Mouse (Mus musculus): ENCODE measurements around the gene Fcgrt.

Gene Fcgrt

DNA sequence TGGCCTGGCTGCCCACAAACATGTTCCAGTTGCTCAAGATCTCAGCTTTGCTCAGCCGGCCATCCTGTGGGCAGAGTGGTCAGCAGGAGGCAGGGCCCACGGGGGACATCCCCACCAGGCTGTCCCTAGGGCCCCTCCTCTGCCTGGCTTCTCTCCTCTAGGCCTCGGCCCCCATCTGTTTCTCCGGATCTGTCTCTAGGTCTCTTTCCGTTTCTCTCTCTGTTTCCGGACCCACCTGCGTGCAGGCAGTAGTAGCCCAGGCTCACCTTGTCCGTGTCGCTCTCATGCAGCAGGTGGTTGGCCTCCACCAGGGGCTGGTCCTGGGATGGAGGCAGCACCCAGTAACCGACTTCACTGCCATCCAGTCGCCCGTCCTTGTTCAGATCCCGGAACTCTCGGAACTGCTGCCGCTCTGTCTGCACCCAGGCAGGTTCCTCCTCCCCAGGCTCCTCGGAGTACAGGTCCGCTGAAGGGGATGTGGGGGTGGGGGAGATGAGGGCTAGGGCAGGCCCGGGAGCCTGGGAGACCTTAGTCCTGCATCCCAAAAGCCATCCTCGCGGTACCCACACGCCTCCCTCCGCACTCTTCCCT, 20.3 kb downstream of the Fcgrt start:
- DNase-seq (ENCODE audit: low spot score in 2 of 2), result no peak

DNA sequence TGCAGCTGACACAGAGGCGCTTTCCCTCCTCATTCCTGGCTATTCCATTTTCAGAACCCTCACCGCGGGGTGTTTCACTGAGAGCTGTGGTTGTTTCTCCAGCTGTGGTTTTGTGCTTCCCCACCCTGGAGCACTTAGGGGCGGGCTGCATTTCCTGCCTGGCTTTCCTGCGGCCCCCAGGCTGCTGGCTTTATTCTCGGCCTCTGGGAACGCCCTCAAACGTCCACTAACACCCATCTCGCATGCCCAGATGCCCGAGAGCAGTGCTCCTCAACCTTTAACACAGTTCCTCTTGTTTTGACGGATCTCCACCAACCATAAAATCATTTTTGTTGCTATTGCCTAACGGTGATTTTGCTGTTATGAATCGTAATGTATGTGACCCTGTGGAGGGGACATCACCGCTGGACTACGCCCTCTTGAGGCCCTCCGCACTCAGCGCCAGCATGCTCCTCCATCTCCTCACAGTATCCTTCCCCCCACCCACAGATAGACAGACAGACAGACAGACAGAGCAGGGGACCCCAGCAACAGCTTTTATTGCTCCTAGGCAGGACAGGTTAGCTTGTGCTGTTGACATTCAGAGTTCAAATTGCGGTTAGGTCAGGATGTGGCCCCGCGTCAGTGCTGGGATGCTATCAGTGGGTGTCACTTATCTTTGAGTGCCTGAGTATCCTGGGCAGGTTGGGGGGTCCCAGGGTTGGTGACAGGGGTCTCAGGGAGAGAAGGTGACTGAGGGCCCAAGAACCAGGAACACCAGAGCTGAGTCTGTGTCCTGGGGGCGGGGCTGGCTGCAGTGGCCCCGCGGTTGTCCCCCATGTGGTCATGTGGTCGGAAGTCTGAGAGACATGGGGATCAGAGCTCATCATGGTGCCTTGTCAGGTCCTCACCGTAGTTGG, 21.0 kb downstream of the Fcgrt start:
- no peak for DNase-seq (ENCODE audit: low spot score in 2 of 2)

DNA sequence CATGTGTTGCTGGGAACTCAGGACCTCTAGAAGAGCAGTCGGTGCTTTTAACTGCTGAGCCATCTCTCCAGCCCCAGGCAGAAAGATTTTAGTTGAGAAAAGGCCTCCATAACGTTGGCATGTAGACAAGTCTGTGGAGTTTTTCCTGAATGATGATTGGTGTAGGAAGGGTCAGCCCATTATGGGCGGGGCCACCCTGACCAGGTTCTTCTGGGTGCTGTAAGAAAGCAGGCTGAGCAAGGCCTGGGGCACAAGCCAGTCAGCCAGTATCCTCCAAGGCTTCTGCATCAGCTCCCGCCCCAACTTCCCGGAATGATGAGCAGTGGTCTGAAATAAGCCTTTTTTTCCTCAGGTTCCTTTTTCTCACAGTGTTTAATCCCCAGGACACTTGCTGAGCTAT, 22.6 kb downstream of the Fcgrt start:
- no peak for DNase-seq (ENCODE audit: low spot score in 2 of 2)

DNA sequence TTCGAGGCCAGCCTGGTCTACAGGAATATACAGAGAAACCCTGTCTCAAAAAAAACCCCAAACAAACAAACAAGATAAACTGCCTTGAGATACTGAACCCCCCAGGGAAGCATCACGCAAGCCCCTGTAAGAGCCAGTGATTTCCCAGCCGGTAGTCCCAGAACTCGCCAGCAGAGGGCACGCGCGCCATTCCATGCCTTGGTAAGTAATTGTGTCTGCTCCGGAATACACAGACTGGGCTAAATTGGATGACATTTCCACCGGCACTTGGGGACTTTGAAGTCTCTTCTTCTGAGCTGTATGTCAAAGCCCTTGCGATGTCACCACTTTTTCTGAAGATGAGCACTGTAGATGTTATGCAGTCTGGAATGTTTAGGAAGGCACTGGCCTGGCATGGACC, 23.8 kb downstream of the Fcgrt start:
- DNase-seq (ENCODE audit: low spot score in 2 of 2), result peak; percentile 70 to 81

DNA sequence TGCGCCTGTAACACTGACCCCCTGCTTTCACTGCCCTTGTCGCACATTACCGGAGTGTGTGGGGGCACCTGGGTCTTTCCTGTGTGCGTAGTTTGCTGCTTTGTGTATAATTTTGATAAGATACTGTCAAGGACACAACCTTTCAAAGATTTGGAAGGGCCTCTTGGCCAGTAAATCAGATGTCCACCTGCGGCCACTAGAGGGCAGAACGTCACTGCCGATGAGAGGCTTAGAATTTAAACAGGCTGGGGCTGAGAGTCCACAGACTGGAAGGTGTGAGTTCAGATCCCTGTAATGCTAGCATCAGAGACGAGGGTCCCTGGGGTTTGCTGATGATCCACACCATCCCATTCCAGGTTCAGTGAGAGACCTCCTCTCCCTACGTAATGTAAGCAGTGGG, 25.1 kb downstream of the Fcgrt start:
- no peak for DNase-seq (ENCODE audit: low spot score in 2 of 2)

DNA sequence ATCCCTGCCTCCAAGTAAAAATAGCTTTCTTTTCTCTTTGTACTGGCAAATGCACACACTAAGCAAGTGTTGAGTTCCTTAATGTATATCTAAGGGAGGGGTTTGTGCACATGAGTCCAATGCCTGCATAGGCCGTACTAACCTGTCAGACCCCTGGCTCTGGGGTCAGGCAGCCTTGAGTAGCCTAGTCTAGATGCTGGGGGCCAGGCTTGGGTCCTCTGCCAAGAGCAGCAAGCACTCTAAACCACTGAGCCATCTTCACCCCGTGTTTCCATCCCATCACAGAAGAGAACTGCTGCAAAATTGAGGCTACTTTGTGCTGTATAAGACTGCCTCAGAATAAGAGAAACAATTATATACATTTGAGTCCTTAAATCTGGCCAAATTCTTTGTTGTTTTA, 25.8 kb downstream of the Fcgrt start:
- no peak for DNase-seq (ENCODE audit: low spot score in 2 of 2)

DNA sequence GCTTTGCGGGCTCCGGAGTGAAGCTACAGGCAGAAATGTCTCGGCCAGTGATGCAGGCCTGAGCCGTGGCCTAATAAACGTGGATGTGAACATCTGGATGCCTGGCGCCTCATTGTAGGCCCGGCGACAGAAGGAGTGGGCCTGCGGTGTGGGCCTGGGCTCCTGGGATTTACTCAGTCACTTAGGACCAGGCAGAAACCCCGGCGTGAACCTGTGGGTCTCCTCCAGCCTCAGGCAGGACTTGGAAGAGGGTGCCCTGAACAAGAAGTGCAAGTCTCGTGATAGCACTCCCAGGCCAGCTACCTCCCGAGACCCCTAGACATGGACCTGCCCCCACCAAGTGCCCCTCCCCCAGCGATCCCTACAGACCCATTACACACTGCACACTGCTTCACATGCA, 26.3 kb downstream of the Fcgrt start:
- no peak for DNase-seq (ENCODE audit: low spot score in 2 of 2)

DNA sequence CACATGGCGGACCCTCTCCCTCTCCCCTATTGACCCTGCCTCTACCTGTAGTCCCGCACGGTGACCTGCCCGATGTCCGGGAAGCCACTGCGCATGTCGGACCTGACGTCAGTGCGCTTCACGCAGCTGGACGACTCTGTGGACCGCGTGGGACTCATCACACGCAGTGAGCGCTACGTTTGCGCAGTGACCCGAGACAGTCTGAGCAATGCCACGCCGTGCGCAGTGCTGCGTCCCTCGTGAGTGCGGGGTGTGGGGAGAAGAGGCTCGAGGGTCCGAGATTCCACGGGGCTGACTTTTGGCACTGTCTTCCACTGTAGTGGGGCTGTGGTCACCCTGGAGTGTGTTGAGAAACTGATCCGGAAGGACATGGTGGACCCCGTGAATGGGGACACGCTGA, 27.1 kb downstream of the Fcgrt start:
- DNase-seq (ENCODE audit: low spot score in 2 of 2), result no peak

DNA sequence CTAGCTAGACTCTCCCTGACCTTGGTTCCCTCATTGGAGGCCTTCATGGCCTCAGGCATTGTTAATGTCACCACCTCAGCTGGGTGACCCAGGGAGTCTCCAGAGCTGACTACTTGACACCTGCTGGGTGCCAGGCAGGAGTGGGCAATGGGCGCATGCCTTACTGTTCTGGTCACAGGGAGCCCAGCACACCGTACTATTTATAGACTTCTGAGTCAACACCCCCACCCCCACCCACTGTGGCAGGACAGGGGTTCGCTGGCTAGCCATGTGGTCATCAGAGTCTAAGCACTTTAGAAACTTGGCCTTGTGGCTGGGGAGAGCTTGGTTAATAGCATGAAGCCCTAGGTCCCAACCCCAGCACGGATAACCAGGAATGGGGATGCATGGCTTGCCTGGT, 28.2 kb downstream of the Fcgrt start:
- DNase-seq (ENCODE audit: low spot score in 2 of 2), result no peak

DNA sequence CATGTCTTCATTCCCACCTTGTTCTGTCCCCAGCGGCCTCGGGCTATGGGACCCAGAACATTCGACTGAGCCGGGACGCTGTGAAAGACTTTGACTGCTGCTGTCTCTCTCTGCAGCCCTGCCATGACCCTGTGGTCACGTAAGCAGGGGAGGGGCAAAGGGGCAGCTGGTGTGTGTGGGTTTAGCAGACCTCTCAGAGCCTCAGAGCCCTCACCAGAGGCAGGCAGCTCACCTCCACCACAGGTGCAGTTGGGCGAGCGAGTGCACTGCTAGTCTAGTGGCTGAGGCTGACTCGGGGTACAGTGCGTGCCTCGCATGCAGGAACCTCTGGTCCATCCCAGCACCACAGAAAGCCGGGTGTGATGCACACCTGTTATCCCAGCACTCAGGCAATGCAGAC, 29.7 kb downstream of the Fcgrt start:
- no peak for DNase-seq (ENCODE audit: low spot score in 2 of 2)

DNA sequence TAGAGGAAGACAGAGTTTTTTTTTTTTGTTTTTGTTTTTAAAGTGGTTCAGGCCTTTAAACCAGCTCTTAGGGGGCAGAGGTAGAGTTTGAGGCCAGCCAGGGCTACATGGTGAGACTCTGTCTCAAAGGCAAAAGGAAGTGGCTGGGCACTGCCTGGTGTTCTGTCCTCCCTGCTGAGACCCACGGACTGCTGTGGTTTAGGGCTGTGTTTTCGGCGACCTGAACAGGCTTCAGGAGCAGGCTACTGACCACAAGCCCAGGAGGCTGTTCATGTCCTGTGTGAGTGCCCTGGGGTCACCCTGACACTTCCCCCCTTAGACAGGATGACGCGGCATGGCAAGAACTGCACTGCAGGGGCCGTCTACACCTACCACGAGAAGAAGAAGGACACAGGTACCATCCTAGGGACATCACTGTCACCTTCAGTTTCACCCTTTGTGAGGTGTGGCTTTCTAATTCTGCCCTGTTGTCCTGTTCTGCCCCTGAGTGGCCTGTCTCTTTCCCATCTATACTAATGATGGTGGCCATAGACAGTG, 30.4 kb downstream of the Fcgrt start:
- no peak for DNase-seq (ENCODE audit: low spot score in 2 of 2)

DNA sequence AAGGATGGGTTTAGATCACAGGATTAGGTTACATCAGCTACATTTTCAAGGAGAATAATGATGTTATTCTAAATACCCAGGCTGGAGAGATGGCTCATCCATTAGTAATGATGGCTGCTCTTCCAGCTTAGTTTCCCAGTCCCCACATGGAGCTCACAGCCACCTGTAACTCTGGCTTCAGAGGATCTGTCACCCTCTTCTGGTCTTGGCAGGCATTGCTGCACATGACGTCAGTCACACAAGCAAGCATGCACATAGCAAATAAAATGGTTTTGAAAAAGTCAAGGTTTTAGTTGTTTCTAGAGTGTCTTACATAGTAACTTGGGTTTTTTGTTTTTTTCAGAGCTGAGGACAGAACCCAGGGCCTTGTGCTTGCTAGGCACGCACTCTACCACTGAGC, 31.4 kb downstream of the Fcgrt start:
- DNase-seq (ENCODE audit: low spot score in 2 of 2), result no peak

DNA sequence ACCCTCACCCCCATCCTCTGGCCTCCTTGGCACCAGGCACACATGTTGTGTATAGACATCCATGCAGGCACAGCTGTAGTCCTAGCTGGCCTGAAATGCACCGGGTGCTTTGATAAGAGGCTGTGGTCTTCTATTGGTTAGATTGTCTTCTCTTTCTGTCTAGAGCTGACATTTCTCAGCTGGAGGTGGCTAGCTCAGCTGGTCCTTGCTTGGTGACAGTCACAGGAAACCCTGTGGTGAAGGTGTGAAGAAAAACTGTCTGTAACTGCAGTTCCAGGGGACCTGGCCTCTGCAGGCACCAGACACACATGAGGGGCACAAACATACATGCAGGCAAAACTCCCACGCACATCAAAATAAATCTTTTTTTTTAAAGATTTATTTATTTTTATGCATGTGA, 34.0 kb downstream of the Fcgrt start:
- no peak for DNase-seq (ENCODE audit: low spot score in 2 of 2)

DNA sequence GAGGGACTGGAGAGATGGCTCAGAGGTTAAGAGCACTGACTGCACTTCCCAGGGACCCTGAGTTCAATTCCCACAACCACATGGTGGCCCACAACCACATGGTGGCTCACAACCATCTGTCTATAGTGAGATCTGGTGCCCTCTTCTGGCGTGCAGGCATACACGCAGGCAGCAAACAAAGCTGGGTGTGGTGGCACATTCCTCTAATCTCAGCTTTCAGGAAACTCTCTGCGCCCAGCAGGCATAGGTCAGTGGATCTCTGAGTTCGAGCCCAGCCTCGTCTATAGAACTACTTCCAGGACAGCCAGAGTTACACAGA, 35.7 kb downstream of the Fcgrt start:
- DNase-seq (ENCODE audit: low spot score in 2 of 2), result no peak

DNA sequence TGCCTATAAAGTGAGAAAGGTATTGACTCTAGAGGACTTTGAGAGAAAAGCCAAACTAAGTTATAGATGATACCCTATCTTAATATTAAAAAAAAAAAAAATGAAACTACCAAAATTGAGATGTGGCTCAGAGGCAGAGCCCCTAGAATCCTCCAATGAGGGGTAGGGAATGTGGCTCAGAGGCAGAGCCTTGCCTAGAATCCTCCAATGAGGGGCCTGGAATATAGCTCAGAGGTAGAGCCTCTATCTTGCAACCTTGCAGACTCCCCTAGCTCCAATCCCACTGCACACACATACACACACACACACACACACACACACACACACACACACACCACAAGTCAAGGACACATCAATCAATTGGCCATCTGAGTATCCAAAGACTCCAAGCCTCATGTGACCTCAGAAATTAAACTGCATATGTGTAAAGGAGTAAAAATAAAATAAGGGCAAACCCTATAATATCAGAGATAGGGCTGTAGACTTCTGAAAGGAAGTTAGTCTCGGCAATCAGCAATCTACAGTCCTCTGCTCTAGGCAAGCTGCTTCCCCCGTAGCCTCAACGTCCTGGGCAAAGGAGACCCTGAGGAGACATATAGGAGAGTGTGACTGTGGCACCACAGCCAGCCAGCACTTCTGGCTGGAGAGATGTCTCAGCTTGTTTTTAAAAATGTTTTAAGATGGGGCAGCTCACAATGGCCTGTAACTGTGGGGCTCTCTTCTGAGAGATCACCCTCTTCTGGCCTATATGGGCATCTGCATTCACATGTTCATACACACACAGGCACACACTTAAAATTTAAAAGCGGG, 36.3 kb downstream of the Fcgrt start:
- no peak for DNase-seq (ENCODE audit: low spot score in 2 of 2)

DNA sequence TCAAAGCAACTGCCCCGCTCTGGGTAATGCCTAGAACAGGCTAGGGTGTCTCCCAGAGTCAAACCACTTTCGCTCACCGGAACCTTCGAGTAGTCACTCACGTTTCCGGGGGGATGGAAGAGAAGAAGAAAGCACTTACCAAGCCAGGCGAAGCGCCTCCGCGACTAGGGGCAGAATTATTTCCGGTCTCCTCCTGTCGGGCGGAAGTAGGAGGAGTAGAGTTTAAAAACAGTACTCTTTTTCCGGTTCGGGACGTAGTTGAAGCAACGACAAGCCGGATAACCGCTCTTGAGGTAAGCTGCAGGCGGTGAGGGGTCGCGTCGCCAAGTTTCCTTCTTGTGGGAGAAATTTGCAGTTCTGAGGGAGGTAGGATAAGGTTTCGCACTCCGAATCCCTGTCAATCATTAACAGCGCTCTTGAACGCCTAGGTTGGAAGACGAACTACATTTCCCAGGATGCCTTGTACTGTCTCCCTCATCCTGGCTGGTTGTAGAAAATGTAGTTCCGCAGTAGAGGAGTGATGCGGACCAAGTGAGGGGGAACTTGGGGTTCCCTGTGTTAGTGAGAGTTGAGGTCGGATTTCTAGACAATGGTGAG, 41.3 kb downstream of the Fcgrt start, which contains the start of the genes Nosip and Prrg2:
Gene Nosip, plus strand, starts transcription at position 191 of the 597 bp plus-strand sequence.
Gene Prrg2, minus strand, starts transcription at position 439 of the 597 bp plus-strand sequence.
- DNase-seq (ENCODE audit: low spot score in 2 of 2), result peak; percentile 89 to 94

DNA sequence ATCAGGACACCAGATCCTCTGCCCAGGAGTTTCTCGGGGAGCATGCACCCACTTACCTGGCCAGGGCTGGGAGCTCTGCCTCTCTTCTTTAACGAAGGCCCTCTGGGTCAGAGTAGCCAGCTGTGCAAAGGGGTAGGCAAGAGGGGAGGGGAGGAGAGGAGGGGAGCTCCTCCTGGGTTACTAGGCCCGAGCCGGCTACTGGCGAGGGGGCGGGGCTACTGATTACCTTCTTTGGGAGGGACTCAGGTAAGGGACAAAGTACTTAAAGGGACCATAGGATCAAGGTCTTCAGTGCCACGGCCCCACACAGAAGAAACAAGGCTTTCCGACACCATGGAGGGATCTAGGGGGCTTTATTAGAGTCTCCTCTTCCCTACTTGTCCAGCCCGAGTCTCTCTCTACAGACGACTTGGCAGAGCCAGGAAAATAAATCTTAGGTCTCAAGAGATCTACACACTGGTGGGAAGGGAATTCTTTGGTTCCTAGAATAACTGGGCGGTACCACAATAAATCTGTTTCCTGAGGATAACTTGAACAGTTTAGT, 42.0 kb downstream of the Fcgrt start:
- DNase-seq (ENCODE audit: low spot score in 2 of 2), result no peak

DNA sequence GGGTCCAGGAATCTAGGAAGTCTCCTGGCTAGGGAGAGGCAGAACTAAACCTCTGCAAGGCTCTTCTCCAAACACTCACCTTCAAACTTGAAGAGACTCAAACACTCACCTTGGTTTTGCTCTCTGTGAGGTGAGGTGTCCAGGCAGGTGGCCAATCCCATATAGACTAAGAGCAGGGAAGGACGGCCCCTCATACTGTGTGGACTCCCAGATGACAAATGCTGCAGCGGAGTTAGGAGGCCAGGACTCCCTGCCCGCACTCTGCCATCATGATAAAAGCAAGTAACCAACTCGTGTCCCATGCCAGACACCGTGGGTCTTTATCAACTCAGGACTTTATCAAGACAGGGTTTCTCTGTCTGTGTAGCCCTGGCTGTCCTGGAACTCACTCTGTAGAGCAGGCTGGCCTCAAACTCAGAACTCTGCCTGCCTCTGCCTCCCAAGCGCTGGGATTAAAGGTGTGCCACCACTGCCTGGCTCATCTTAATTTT, 43.0 kb downstream of the Fcgrt start:
- DNase-seq (ENCODE audit: low spot score in 2 of 2), result no peak

DNA sequence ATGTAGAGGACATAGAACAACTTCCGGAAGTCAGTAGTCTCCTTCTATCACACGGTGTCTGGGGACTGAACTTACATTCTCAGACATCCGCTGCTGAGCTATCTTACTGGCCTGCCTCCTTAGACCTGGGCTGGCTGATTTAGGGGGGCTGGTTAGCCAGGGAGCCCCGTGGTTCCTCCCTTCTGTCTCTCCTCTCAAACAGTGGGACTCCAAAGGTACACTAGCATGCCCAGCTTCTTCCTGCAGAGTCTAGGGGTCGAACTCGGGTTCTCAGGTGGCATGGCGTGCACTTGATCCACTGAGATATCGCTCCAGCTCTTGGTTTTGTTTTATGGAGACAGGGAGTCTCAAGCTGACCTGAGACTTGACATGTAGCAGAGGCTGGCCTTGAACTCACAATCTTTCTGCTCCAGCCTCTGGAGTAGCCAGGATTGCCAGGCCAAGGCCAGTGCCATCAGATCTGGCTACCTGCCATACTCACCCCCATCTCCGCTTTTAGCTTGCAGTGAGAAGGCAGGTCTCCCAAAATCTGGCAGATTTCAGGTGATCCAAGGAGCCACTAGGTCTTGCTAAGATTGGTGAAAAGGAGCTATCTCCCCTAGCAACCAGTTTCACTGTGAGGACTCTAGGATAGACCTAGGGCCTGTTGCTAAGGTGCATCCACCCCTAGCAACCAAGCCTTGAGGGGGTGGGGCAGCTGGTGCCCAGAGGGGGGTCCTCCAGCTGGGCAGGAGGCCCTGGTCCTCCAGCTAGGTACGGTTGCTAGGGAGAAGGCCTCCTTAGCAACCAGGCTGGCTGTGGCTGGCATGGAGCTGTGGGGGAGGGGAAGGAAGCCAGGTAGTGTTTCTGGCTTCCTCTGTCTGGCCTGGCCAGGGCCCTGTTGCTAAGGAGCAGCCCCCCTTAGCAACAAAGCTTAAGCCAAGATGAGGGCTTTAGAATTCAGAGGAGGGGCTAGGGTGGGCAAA, 44.8 kb downstream of the Fcgrt start:
- DNase-seq (ENCODE audit: low spot score in 2 of 2), result no peak

DNA sequence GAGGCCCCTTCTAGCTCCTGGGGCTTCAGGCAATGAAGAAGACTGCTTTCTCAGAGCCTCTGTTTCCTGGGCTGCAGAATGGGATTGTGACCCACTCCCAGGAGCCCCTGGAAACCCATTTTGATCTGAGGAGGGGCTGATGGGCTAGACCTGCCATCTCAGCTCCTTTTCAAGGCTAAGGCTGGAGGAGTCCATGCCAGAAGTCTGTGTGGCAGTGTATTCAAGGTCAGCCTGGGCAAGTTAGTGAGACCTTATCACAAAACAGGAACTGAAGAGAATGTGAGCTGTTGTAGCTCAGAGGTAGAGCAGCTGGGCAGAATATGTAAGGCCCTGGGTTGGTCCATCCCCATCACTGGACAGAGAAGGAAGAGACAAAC, 46.7 kb downstream of the Fcgrt start:
- DNase-seq (ENCODE audit: low spot score in 2 of 2), result no peak
